Mouse (Mus musculus) heart, embryonic 16.5 days (tissue): ENCODE data around the gene Parvb. TPM values are rescaled to one million over a fixed set of nuclear protein-coding genes. Genes with fewer than 3 reads are reported as not detected.

Experiments
- ATAC-seq: fragments of 200-750 bp; cut with Nextera tagmentation; replicated peaks from 2 replicates; pipeline ENCODE4 v1.8.0; 2017; ENCODE audit warnings: moderate number of reproducible peaks; ENCODE audit not compliant: insufficient read depth, low FRiP score; ENCODE audit errors: extremely low read depth
- H3K27ac ChIP-seq: fragments of 300-500 bp; sonication (generic); 2 replicates; pipeline ENCODE4 v1.5.1; 2014; ENCODE audit warnings: mild to moderate bottlenecking, low read length, control low read depth, moderate library complexity
- H3K27me3 ChIP-seq: fragments of 300-500 bp; sonication (generic); 2 replicates; pipeline ENCODE4 v1.6.1; 2014; ENCODE audit warnings: low read length, mixed read lengths; ENCODE audit not compliant: control insufficient read depth, insufficient read depth
- H3K36me3 ChIP-seq: fragments of 300-500 bp; sonication (generic); 2 replicates; pipeline ENCODE4 v1.6.1; 2014; ENCODE audit not compliant: control insufficient read depth, insufficient read depth
- H3K4me1 ChIP-seq: fragments of 300-500 bp; sonication (generic); 2 replicates; pipeline ENCODE4 v1.6.1; 2014; ENCODE audit warnings: low read length, mixed read lengths; ENCODE audit not compliant: control insufficient read depth, insufficient read depth
- H3K4me2 ChIP-seq: fragments of 300-500 bp; sonication (generic); 2 replicates; pipeline ENCODE4 v1.6.1; 2014; ENCODE audit warnings: low read depth, mild to moderate bottlenecking, control low read depth, low read length
- H3K4me3 ChIP-seq: fragments of 300-500 bp; sonication (generic); 2 replicates; pipeline ENCODE4 v1.5.1; 2014; ENCODE audit warnings: mild to moderate bottlenecking, control low read depth, low read length
- H3K9ac ChIP-seq: fragments of 300-500 bp; sonication (generic); 2 replicates; pipeline ENCODE4 v1.6.1; 2014; ENCODE audit warnings: low read length, control low read depth
- H3K9me3 ChIP-seq: fragments of 300-500 bp; sonication (generic); replicated peaks from 2 replicates; pipeline ENCODE4 v1.6.1; 2016; ENCODE audit warnings: low read length; ENCODE audit not compliant: control insufficient read depth
- WGBS: fragments of 180-500 bp; shearing (Covaris S2); extraction: QIAGEN DNeasy Blood & Tissue Kit; methylation state at CpG from one replicate; pipeline ENCODE4 v1.1.7; 2014; 5-methylcytosine and 5-hydroxymethylcytosine counted together
- polyA plus RNA-seq: library from polyadenylated mRNA; unstranded; fragments of >200 nt; fragmentation: Nextera tagmentation; extraction: Ambion mirVana; gene quantifications from 2 replicates; pipeline ENCODE4 v1.2.1, GENCODE M21; 2015

The Parvb gene
- polyA plus RNA-seq, 1 experiment from 2014 or later = 15.5 TPM

DNA sequence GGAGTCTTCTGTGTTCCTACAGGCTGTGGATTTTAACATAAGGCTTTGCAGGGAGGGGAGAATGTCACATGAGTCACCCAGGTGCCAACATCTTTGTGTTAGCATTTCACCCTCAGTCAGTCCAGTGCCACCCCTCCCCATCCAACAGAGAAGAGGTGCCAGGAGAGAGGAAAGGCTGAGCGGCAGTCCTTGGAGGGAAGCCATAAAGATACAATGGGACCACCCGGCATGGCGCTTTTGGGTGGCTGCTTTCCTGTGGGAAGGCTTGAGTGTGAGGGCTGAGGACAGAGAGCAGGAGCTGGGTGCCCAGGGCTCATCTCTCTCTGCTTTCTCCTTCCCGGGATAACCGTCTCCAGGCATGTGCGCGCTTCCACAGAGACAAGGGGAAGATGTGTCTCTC, 13.3 kb downstream of the Parvb start:
- Histone ChIP-seq H3K27ac (peak overlapping the region; percentile 80), H3K4me2 (peak overlapping the region; percentile 10; the same call in 1 of the 2 replicates), H3K27me3 (no peaks in the 10 kb centered on the region), H3K36me3 (no peaks in the 10 kb centered on the region), H3K9ac (peak overlapping the region; percentile 45; the same call in 1 of the 2 replicates), H3K9me3 (no peaks in the 10 kb centered on the region), H3K4me1 (peaks cover 21% of the 10 kb centered on the region), H3K4me3 (no peak overlapping the region)
- ATAC-seq = peak; percentile 69
- 39% methylated on average over 7 of the region's 7 CpGs for WGBS

DNA sequence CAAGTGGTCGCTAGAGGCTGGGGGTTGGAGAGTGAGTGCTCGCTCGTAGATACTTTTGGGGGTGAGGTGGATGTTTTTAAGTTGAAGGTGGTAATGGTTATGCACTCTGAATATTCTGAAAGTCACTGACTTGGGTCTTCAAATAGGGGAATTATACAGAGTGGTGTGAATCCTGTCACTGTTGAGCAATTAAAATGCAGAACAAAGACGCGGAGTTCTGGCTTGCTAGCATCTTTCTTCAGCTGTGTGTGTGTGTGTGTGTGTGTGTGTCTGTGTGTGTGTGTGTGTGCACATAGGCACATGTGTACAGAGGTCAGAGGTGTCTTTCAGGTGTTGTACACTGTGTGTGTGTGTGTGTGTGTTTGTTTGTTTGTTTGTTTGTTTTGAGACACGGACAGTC, 14.4 kb downstream of the Parvb start:
- no peak for ATAC-seq
- no peak overlapping the region for H3K4me3 ChIP-seq

DNA sequence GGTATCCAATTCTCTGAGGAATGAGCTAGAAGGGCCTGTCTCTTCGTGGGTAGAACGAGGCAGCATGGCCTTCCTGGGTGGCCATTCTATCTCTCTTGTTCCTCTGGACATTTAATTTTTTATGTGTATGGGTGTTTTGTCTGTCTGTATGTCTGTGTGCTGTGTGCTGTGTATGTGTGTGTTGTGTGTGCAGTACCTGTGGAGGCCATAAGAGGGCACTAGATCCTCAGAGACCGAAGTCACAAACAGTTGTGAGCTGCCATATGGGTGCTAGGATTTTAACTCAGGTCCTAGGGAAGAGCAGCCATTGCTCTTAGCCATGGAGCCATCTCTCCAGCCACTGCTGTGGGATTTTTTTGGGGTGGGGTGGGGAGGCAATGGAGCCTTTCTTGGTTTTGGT, 15.5 kb downstream of the Parvb start:
- H3K36me3 ChIP-seq = no peaks in the 10 kb centered on the region
- H3K27me3 ChIP-seq = no peaks in the 10 kb centered on the region
- ATAC-seq = no peak
- no peak overlapping the region for H3K4me3 ChIP-seq
- peaks cover 31% of the 10 kb centered on the region for H3K4me1 ChIP-seq
- H3K4me2 ChIP-seq = no peak overlapping the region
- no peak overlapping the region for H3K27ac ChIP-seq
- H3K9ac ChIP-seq = no peak overlapping the region
- 96% methylated on average over 3 of the region's 3 CpGs for WGBS
- H3K9me3 ChIP-seq = no peaks in the 10 kb centered on the region

More for the DNA sequence above, 14.4 kb downstream of the Parvb start:
- Histone ChIP-seq H3K27ac (no peak overlapping the region), H3K9ac (no peak overlapping the region), H3K4me1 (peaks cover 27% of the 10 kb centered on the region), H3K4me2 (no peak overlapping the region), H3K9me3 (no peaks in the 10 kb centered on the region), H3K36me3 (no peaks in the 10 kb centered on the region), H3K27me3 (no peaks in the 10 kb centered on the region)
- 94% methylated on average over 6 of the region's 6 CpGs for WGBS

DNA sequence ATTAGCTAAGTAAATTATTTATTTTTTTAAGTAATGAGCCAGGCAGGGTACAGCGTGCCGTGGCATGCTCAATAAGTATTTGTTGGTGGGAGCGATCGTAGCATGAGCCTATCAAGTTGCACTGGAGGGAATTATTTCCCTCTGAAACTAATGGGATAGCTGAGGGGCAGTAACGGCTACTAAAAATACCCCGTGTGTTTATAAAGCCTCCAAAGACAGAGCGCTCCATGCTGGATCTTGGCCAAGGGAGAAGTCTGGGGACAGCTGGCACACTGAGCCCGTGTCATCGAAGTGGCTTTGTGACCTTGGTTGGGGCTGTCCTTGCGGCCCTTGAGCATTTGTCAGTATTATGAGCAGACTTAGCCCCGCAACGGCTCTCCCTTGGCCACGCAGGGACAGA, 19.4 kb downstream of the Parvb start:
- WGBS = 30% methylated on average over 13 of the region's 13 CpGs
- Histone ChIP-seq H3K9ac (peak overlapping the region; percentile 68), H3K27me3 (no peaks in the 10 kb centered on the region), H3K9me3 (no peaks in the 10 kb centered on the region), H3K4me2 (peak overlapping the region; percentile 6; the same call in 1 of the 2 replicates), H3K36me3 (no peaks in the 10 kb centered on the region), H3K4me3 (no peak overlapping the region), H3K4me1 (peaks cover 40% of the 10 kb centered on the region), H3K27ac (peak overlapping the region; percentile 98)
- ATAC-seq = peak; percentile 77

DNA sequence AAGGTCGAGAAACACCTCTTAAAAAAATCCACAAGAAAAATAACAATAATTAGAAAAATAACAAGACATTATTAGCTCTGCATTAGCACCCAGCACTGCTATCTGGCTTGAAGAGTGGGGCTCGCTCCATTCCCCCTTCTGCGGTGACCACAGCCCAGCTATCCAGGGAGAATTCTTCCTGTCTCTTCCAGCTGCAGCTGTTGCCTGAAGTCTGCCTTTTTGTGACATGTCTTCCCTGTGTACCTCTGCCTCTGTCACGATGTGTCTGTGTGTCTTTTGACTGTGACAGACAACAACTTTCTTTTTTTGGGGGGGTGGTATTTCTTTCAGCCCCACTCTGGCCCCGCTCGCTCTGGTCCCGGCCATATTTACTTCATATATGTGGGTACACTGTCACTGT, 20.8 kb downstream of the Parvb start:
- H3K27ac ChIP-seq = peak overlapping the region; percentile 98
- H3K9me3 ChIP-seq = no peaks in the 10 kb centered on the region
- no peak for ATAC-seq
- peaks cover 52% of the 10 kb centered on the region for H3K4me1 ChIP-seq
- 87% methylated on average over 7 of the region's 7 CpGs for WGBS
- no peak overlapping the region for H3K4me2 ChIP-seq
- no peak overlapping the region for H3K4me3 ChIP-seq
- no peaks in the 10 kb centered on the region for H3K36me3 ChIP-seq
- H3K27me3 ChIP-seq = no peaks in the 10 kb centered on the region
- no peak overlapping the region for H3K9ac ChIP-seq

DNA sequence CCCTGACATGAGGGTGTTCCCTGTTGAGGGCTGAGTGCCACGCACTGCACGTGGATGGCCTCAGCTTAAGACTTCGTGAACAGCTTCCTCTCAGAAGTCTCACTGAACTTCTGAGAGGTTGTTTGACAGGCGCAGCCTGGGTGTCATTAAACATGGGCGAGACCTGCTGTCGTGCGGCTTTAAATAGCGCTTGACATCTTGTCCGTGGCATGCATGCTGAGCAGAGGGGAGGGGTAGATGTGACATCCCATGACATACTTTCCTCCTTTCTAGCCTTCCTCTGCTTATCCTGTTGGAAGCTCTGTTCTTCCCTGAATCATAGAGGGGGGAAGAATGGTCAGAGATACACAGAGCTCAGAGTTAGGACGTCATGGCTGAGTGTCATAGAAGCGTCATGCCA, 21.9 kb downstream of the Parvb start:
- Histone ChIP-seq H3K36me3 (no peaks in the 10 kb centered on the region), H3K4me1 (peaks cover 62% of the 10 kb centered on the region), H3K9ac (peak overlapping the region; percentile 64), H3K27ac (peak overlapping the region; percentile 98), H3K4me3 (no peak overlapping the region), H3K4me2 (peak overlapping the region; percentile 31; the same call in 1 of the 2 replicates), H3K9me3 (no peaks in the 10 kb centered on the region), H3K27me3 (no peaks in the 10 kb centered on the region)
- WGBS = 16% methylated on average over 11 of the region's 11 CpGs
- ATAC-seq = peak; percentile 78

DNA sequence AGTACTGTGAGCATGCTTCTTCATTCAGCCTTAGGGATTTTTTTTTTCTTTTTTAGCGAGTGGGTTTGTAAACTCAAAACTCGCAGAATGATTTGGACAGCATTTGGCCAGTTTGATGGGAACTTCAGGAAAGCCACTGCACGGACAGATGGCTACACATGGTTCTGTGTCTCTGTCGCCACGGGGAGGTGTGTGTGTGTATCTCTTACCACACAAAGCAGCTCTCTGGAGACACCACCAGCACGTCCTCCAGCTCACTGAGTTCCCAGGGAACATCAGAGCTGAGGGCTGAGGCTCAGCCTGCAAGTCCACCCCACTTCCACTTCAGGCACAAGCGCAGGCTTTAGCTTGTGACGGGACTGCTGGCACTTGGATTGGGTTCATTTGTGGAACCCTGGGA, 22.5 kb downstream of the Parvb start:
- ATAC-seq = peak; percentile 34
- Histone ChIP-seq H3K4me3 (no peak overlapping the region), H3K4me1 (peaks cover 65% of the 10 kb centered on the region), H3K9me3 (no peaks in the 10 kb centered on the region), H3K4me2 (peak overlapping the region; percentile 31; the same call in 1 of the 2 replicates), H3K27me3 (no peaks in the 10 kb centered on the region), H3K36me3 (no peaks in the 10 kb centered on the region), H3K9ac (peak overlapping the region; percentile 64), H3K27ac (peak overlapping the region; percentile 98)
- WGBS = 39% methylated on average over 8 of the region's 8 CpGs

DNA sequence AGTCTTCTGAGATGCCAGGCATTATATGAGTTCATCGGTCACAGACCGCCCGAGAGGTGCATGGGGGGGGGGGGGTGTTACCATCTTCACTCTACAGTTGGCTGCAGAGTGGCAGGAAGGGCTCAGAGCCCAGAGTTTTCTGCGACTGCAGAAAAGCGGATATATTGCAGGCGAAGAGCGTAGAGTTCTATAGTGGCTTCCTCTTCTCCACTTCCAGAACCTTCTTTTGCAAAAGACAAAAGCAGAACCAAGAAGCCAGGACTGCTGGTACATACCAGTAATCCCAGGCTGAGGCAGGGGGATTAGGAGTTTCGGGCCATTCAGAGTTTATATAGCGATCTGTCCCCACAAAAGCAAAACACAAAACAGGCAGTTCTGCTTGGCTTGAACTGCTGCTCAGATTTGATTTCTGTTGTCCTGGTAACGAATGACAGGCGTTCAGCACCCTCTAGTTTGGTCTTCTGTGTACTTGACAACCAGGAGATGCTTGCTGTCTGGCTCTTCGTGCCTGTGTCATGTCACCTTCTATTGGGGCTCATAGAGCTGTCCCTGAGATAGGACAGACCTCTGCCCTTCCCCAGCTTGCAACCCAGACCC, 24.5 kb downstream of the Parvb start:
- H3K4me3 ChIP-seq = no peak overlapping the region
- H3K36me3 ChIP-seq = no peaks in the 10 kb centered on the region
- no peak overlapping the region for H3K9ac ChIP-seq
- no peaks in the 10 kb centered on the region for H3K27me3 ChIP-seq
- no peaks in the 10 kb centered on the region for H3K9me3 ChIP-seq
- 62% methylated on average over 12 of the region's 12 CpGs for WGBS
- H3K27ac ChIP-seq = no peak overlapping the region
- peaks cover 53% of the 10 kb centered on the region for H3K4me1 ChIP-seq
- no peak for ATAC-seq
- no peak overlapping the region for H3K4me2 ChIP-seq

DNA sequence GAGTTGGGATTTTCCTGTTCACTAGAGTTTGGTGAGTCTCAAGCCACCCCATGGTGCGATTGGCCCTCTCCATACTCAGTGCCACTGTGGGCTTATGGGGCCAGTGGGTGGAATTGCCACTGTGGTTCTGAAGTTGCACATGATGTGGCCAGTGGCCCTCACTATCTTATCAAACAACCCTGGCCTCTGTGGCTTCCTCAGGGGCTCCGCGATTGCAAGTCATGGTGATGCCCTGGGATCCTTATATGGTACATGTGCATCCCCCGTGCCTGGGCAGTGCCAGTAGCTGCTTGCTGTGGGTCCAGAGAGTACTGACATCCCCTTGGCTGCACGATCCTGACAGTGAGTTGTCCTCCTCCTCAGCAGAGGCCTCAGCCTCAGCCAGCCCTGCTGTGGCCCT, 25.0 kb downstream of the Parvb start:
- H3K36me3 ChIP-seq = no peaks in the 10 kb centered on the region

More for the DNA sequence above, 25.0 kb downstream of the Parvb start:
- Histone ChIP-seq H3K4me3 (no peak overlapping the region), H3K4me1 (peaks cover 48% of the 10 kb centered on the region), H3K9ac (no peak overlapping the region), H3K9me3 (no peaks in the 10 kb centered on the region), H3K27me3 (no peaks in the 10 kb centered on the region), H3K27ac (no peak overlapping the region), H3K4me2 (no peak overlapping the region)
- WGBS = 53% methylated on average over 5 of the region's 5 CpGs
- no peak for ATAC-seq
